Mouse (Mus musculus): ENCODE measurements around the gene Metap2.

GRCm38 (mm10) chr10:93932861-93933260 is 36.0 kb upstream of the Metap2 start:
- TF ChIP-seq CTCF (IDR thresholded peaks at IDR 0.05; ENCODE audit: control insufficient read depth, insufficient read depth, low read length) (no peak), POLR2A (IDR thresholded peaks at IDR 0.05; ENCODE audit: borderline replicate concordance, control insufficient read depth, low read depth, low read length) (no peak)
